Mouse (Mus musculus) pancreas, adult 10 weeks (tissue): ENCODE measurements around the gene Il4ra. TPM values are rescaled to one million over a fixed set of nuclear protein-coding genes. Genes with fewer than 3 reads are reported as not detected.

Experiments
- polyA plus RNA-seq: library from polyadenylated mRNA; stranded (reverse); fragments of 350-450 nt; fragmentation: Illumina TruSeq; extraction: RNeasy Lipid Tissue Mini Kit (QIAGEN cat#74804); gene quantifications from one replicate; pipeline ENCODE4 v1.2.3, GENCODE M21; 2015; ENCODE audit warnings: low read depth, low replicate concordance; ENCODE audit not compliant: insufficient read depth

The Il4ra gene
- 4.7 TPM for polyA plus RNA-seq

DNA sequence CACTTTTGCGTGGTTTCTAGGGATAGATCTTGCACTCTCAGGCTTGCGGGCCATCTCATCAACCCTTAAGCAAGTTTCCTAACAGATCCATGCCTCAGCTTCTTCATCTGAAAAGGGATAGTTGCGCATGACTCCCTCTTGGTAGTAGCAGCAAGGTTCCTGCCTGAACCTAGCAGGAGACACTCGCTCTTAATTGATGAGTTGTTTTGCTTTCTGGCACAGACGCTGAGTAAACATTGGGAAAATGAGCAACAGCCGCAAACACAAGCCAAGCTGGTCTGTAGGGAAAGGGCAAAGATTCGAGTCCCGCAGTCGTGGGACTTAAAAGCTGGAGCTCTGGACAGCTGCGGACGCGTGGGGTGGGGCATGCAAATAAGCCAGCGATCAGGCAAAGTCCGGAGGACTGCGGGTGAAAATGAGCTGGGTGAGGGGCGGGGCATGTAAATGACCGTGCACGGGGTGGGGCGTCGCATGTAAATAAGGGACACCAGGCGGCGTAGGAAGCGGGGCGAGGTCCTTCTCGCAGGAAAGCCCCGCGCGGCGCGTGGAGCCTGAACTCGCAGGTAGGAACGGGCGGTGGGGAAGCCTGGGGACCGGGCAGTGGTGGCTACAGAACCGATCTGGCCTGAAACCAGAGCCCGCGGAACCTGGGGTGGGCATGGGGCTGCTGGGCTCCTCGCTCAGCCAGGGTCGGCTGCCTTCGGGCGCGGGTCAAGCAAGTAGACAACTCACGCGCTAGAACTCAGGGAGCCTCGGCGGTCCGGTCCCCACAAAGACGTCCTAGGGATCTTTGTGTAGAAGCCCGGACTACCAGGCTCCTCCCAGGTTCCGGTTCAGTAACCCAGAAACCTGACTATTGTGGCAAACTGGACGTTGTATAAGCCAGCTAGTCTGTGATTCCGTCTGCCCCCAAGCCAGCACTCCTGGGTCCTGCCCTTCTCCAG is at the start of gene Il4ra:
Gene Il4ra, plus strand, starts transcription at position 355 of the 944 bp plus-strand sequence.

DNA sequence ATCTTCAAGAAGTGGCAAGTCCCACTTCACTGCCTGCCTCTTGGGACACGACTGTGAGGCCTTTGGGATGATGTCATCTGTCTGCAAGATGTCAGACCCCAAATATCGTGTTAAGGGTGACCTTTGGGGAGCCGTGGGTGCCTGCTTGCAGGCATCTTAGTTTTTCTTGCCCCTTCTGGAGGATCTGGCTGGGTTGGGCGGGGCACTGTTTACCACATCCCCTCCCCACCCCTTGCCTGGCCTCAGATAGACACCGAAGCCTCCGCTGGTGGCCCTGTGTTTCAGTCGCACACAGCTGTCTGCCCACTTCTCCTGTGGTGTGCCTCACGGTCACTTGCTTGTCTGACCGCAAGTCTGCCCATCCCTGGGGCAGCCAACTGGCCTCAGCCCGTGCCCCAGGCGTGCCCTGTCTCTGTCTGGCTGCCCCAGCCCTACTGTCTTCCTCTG is 51.3 kb downstream of the Il4ra start, which contains the start of gene Il21r:
Gene Il21r, plus strand, starts transcription at position 245 of the 447 bp plus-strand sequence.

Other genes with a start within 250 kb of the Il4ra start
- 1.6 TPM for gene Kdm8, start 107.4 kb upstream of the Il4ra start, polyA plus RNA-seq
- gene Nsmce1, start 60.5 kb upstream of the Il4ra start, polyA plus RNA-seq = 7.3 TPM
- gene Il21r, start 51.3 kb downstream of the Il4ra start, polyA plus RNA-seq = 0.39 TPM
- gene Gtf3c1, start 155.7 kb downstream of the Il4ra start, polyA plus RNA-seq = 7.6 TPM
- gene D430042O09Rik, start 155.8 kb downstream of the Il4ra start, polyA plus RNA-seq = 5.7 TPM